Mouse (Mus musculus): ENCODE results near the gene Def8.

DNA sequence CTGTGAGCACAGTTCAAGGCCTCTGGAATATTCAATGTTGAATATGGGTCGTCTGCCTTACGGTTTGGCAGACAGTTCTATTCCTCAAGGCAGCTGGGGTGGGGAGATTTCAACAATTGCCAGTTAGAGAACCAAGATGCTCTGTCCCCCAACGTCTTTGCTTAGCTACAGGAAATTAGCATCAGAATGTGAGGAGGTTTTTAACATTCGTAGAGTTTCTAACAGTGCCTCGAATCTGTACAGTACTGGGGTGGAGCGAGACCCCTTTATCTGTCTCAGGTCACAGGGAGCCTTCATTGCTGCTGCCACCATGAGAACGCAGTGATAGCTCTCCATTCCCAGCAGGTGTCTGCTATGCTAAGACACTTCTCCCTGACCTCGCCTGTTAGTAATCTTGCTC is 47.2 kb upstream of the Def8 start:
- no peak for TF ChIP-seq POLR2A (IDR thresholded peaks at IDR 0.05; ENCODE audit: borderline replicate concordance, extremely low read depth, insufficient read depth, insufficient read length, poor library complexity, severe bottlenecking)
- TF ChIP-seq CTCF (IDR thresholded peaks at IDR 0.05; ENCODE audit: borderline replicate concordance, extremely low read depth, insufficient read depth, insufficient read length): no peak
